Mouse (Mus musculus): ENCODE results near the gene Serpinb9f. TPM values are rescaled to one million over a fixed set of nuclear protein-coding genes. Genes with fewer than 3 reads are reported as not detected.
"Not testable (repeated sequence)": the region's sequence is repeated elsewhere in the genome, so short reads cannot be mapped to it uniquely, and the experiment has no call there.

Gene Serpinb9f
- polyA plus RNA-seq (2015; fragmentation: Nextera tagmentation; extraction: Ambion mirVana), result not detected in 2 replicates

DNA sequence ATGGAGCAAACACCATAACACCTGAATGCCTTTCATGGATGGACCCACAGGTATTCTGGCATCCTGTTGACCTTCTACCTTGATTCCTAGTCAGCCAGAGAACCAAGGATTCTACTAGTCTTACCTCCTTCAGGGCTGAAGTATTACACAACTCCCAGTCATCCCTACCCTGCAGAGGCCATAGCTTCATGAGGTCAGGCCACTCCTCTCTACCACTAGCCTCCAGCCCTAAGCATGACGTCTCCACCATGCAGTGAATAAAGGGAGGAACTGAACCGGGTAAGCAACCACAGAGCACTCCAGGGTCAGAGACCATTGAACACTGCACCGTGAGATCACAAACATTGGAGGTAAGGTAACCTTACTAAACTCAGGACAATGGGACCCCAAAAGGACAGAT, at the start of gene Serpinb9f:
TSS of gene Serpinb9f (plus strand) at position 301 of the 400 bp plus-strand sequence.
- WGBS (ENCODE audit: insufficient replicate concordance), result 62% methylated on average over 3 of the region's 3 CpGs

DNA sequence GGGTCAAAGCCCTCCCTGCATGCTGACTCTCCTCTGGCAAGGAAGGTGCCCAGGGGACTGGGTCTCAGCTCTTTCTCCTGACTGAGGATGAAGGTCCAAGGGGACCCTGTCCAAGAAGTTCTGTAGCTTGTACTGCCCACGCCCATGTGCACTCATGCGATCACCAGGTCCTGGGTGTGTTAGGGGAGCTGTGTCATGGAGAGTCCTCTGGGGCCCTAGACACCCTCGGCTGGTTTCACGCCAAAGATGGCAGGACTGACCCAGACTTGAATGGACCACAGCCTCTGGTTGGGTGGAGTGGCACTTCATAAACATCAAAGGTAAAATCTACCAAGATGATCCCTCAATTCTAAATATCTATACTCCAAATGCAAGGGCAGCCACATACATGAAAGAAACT, 15.2 kb upstream of the Serpinb9f start:
- H3K27me3 ChIP-seq (ENCODE audit: control insufficient read depth, insufficient read depth, low read depth, low read length); H3K9ac ChIP-seq (ENCODE audit: low read depth, low read length); H3K4me2 ChIP-seq (ENCODE audit: low read depth, low read length); H3K9me3 ChIP-seq (replicated peaks; ENCODE audit: control insufficient read depth, low read length); H3K36me3 ChIP-seq (ENCODE audit: control insufficient read depth, insufficient read depth); ATAC-seq (ENCODE audit: low read depth); H3K4me1 ChIP-seq (ENCODE audit: control insufficient read depth, low read depth, low read length); H3K27ac ChIP-seq (ENCODE audit: low read length); H3K4me3 ChIP-seq (ENCODE audit: low read depth, low read length): not testable (repeated sequence)
- 57% methylated on average over 4 of the region's 4 CpGs for WGBS (ENCODE audit: insufficient replicate concordance)

More for the DNA sequence above, at the start of gene Serpinb9f:
- not testable (repeated sequence) for H3K27ac ChIP-seq (ENCODE audit: low read length); H3K4me3 ChIP-seq (ENCODE audit: low read depth, low read length); H3K9me3 ChIP-seq (replicated peaks; ENCODE audit: control insufficient read depth, low read length); H3K27me3 ChIP-seq (ENCODE audit: control insufficient read depth, insufficient read depth, low read depth, low read length); H3K9ac ChIP-seq (ENCODE audit: low read depth, low read length); H3K36me3 ChIP-seq (ENCODE audit: control insufficient read depth, insufficient read depth); H3K4me1 ChIP-seq (ENCODE audit: control insufficient read depth, low read depth, low read length); ATAC-seq (ENCODE audit: low read depth); H3K4me2 ChIP-seq (ENCODE audit: low read depth, low read length)

DNA sequence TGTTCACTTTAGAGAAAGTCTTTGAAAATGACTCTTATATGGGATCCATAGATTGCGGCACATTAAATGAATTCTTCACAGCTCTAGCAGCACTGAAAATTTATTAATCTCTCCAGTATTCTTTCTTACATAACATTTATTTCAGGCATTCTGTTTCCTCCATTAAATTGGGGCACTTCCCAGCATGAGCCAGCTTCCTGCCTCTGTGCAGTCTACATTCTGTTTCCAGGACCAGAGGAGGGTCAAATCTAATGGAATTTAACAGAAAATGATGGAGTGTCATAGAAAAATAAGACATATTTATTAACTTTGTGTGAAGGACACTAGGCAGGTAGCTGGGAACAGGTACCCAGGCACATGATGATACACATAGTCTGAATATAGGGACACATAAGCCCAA, 32.8 kb downstream of the Serpinb9f start:
- WGBS (ENCODE audit: insufficient replicate concordance), result no CpG with 5 or more reads among the region's 1 CpGs
- ATAC-seq (ENCODE audit: low read depth); H3K27me3 ChIP-seq (ENCODE audit: control insufficient read depth, insufficient read depth, low read depth, low read length); H3K9ac ChIP-seq (ENCODE audit: low read depth, low read length); H3K9me3 ChIP-seq (replicated peaks; ENCODE audit: control insufficient read depth, low read length); H3K4me3 ChIP-seq (ENCODE audit: low read depth, low read length); H3K36me3 ChIP-seq (ENCODE audit: control insufficient read depth, insufficient read depth); H3K4me1 ChIP-seq (ENCODE audit: control insufficient read depth, low read depth, low read length); H3K27ac ChIP-seq (ENCODE audit: low read length); H3K4me2 ChIP-seq (ENCODE audit: low read depth, low read length): not testable (repeated sequence)

Other genes starting within 250 kb of the Serpinb9f start
- not detected in 2 replicates for gene Serpinb1b, start 245.5 kb upstream of the Serpinb9f start, polyA plus RNA-seq (2015; fragmentation: Nextera tagmentation; extraction: Ambion mirVana)
- gene Serpinb9c, start 164.3 kb upstream of the Serpinb9f start, polyA plus RNA-seq (2015; fragmentation: Nextera tagmentation; extraction: Ambion mirVana), result not detected in 2 replicates
- not detected in 2 replicates for gene Serpinb9d, start 131.1 kb upstream of the Serpinb9f start, polyA plus RNA-seq (2015; fragmentation: Nextera tagmentation; extraction: Ambion mirVana)
- not detected in 2 replicates for gene Serpinb9e, start 74.5 kb upstream of the Serpinb9f start, polyA plus RNA-seq (2015; fragmentation: Nextera tagmentation; extraction: Ambion mirVana)
- gene Gm11397, start 71.7 kb downstream of the Serpinb9f start, polyA plus RNA-seq (2015; fragmentation: Nextera tagmentation; extraction: Ambion mirVana), result not detected in 2 replicates
- gene Serpinb9g, start 160.7 kb downstream of the Serpinb9f start, polyA plus RNA-seq (2015; fragmentation: Nextera tagmentation; extraction: Ambion mirVana), result not detected in 2 replicates

All from liver, embryonic 16.5 days (tissue).